ENCODE assay signal across 19 mouse cellular contexts in genomic region chr1:156467655-156468255, GRCm38 (mm10). TPM values are rescaled to one million over a fixed set of nuclear protein-coding genes. Genes with fewer than 3 reads are reported as not detected.
A peak's percentile ranks its signal among the peaks of the same experiment; 100 is the strongest.
DNase-seq lines count a peak whose midpoint lies in the region; ATAC-seq and TF ChIP-seq lines count a peak whose summit lies in the region.
"Had no signal": no experiment of that assay in that cellular context is flagged by ENCODE, and none has a peak within 500 bp of the region (broad histone marks: within the 10 kb centered on the region; RNA-seq: fewer than 3 reads in every experiment).

No protein-coding gene starts in this region.

- no peak for TF ChIP-seq POLR2A in testis, adult 2 months (IDR thresholded peaks at IDR 0.05; ENCODE audit: control insufficient read depth, low read depth, low read length)

- no peak for DNase-seq in layer of hippocampus, adult 2 months (ENCODE audit: low spot score in 2 of 2)
- no peak for DNase-seq in layer of hippocampus, postnatal 10 days (ENCODE audit: low spot score in 2 of 2)
- DNase-seq in testis, postnatal 14 days (ENCODE audit: low spot score) = no peak
- DNase-seq in T-cell, adult 2 months (ENCODE audit: low spot score) = no peak
- DNase-seq: cerebellum, adult 11-12 months; gastrocnemius, adult 2 months; heart, adult 2 months; right cerebral cortex, postnatal 4 days had no signal

- H3K36me3 ChIP-seq in testis, adult 2 months (ENCODE audit: control insufficient read depth, insufficient read depth, low read length) = no peaks in the 10 kb centered on the region; the same call in 1 of the 2 replicates
- peaks cover 27% of the 10 kb centered on the region for H3K36me3 ChIP-seq in megakaryocyte, embryonic 14.5 days (replicated peaks; ENCODE audit: low read length)
- H3K36me3 ChIP-seq in forebrain, embryonic 12.5 days (replicated peaks) = peaks cover 23% of the 10 kb centered on the region
- H3K36me3 ChIP-seq: midbrain, embryonic 15.5 days had no signal

- no peaks in the 10 kb centered on the region for H3K27me3 ChIP-seq in testis, adult 2 months (ENCODE audit: control insufficient read depth, insufficient read depth, low read length)
- peaks cover 2% of the 10 kb centered on the region for H3K27me3 ChIP-seq in megakaryocyte, embryonic 14.5 days (replicated peaks)
- no peaks in the 10 kb centered on the region for H3K27me3 ChIP-seq in forebrain, embryonic 12.5 days
- H3K27me3 ChIP-seq: embryonic facial prominence, embryonic 12.5 days; midbrain, embryonic 15.5 days had no signal

- no peak overlapping the region for H3K4me2 ChIP-seq in forebrain, embryonic 12.5 days
- H3K4me2 ChIP-seq: embryonic facial prominence, embryonic 12.5 days; liver, embryonic 12.5 days; midbrain, embryonic 15.5 days had no signal

- peaks cover 12% of the 10 kb centered on the region; the same call in 1 of the 2 replicates for H3K9me3 ChIP-seq in megakaryocyte, embryonic 14.5 days
- H3K9me3 ChIP-seq in forebrain, embryonic 12.5 days = 0 out of 2 replicates have a peak, but pooled peaks cover 8% of the 10 kb centered on the region
- H3K9me3 ChIP-seq: limb, embryonic 10.5 days; midbrain, embryonic 15.5 days had no signal

- WGBS in forebrain, embryonic 12.5 days = 86% methylated on average over 12 of the region's 12 CpGs

- no peak overlapping the region for H3K4me3 ChIP-seq in layer of hippocampus, adult 2 months
- no peak overlapping the region for H3K4me3 ChIP-seq in testis, adult 2 months (ENCODE audit: control insufficient read depth, low read depth, low read length)
- H3K4me3 ChIP-seq in megakaryocyte, embryonic 14.5 days (replicated peaks) = peak overlapping the region; percentile 29
- no peak overlapping the region for H3K4me3 ChIP-seq in forebrain, embryonic 12.5 days (replicated peaks)
- H3K4me3 ChIP-seq: embryonic facial prominence, embryonic 12.5 days; gastrocnemius, adult 2 months; heart, adult 2 months; hindbrain, embryonic 10.5 days; limb, embryonic 10.5 days; liver, embryonic 12.5 days; midbrain, embryonic 15.5 days had no signal

- H3K4me1 ChIP-seq in testis, adult 2 months (ENCODE audit: control insufficient read depth, insufficient read depth, low read length) = no peaks in the 10 kb centered on the region; the same call in none of the 2 replicates
- H3K4me1 ChIP-seq in megakaryocyte, embryonic 14.5 days = peaks cover 33% of the 10 kb centered on the region
- H3K4me1 ChIP-seq in forebrain, embryonic 12.5 days = peaks cover 6% of the 10 kb centered on the region

- no peak for TF ChIP-seq CTCF in layer of hippocampus, adult 2 months (conservative IDR thresholded peaks at IDR 0.05)
- no peak for TF ChIP-seq CTCF in testis, adult 2 months (IDR thresholded peaks at IDR 0.05; ENCODE audit: control insufficient read depth, insufficient read depth, insufficient replicate concordance, low read depth, low read length)

- peak overlapping the region; percentile 57 for H3K27ac ChIP-seq in layer of hippocampus, adult 2 months
- H3K27ac ChIP-seq in testis, adult 2 months (ENCODE audit: control insufficient read depth, insufficient read depth, low read depth, low read length) = peak overlapping the region; percentile 49
- H3K27ac ChIP-seq in forebrain, embryonic 12.5 days = no peak overlapping the region
- H3K27ac ChIP-seq: embryonic facial prominence, embryonic 12.5 days; gastrocnemius, adult 2 months; heart, adult 2 months; hindbrain, embryonic 10.5 days; kidney, postnatal 0 days; limb, embryonic 10.5 days; liver, embryonic 12.5 days; midbrain, embryonic 15.5 days had no signal

- no peak overlapping the region for H3K9ac ChIP-seq in forebrain, embryonic 12.5 days
- H3K9ac ChIP-seq: embryonic facial prominence, embryonic 12.5 days; liver, embryonic 12.5 days; midbrain, embryonic 15.5 days had no signal

- no peak for ATAC-seq in forebrain, embryonic 12.5 days (ENCODE audit: low FRiP score)
- ATAC-seq: forebrain, embryonic 16.5 days; liver, embryonic 12.5 days; midbrain, embryonic 15.5 days had no signal

RNA-seq across cellular contexts. Expression of gene Soat1, which starts 6.4 kb away (rescaled TPM):
- total RNA-seq in layer of hippocampus, adult 2 months (2021) = 10 to 100 TPM; 49.3 to 55.9 TPM
- total RNA-seq in layer of hippocampus, postnatal 10 days (2021) = 10 to 100 TPM; 44.3 to 48.3 TPM
- 32.4 and 34.4 TPM in 2 replicates for polyA plus RNA-seq in testis, adult 2 months (2012; rRNA removed)
- polyA plus RNA-seq in megakaryocyte, embryonic 14.5 days (2012; ENCODE audit: insufficient read depth, low replicate concordance) = 23.7 TPM in 1 of 2 replicates, not detected in the other
- polyA plus RNA-seq in forebrain, embryonic 12.5 days (2016; fragmentation: Nextera tagmentation; extraction: Ambion mirVana) = 17.6 and 19.6 TPM in 2 replicates

RNA-seq across cellular contexts. Expression of gene Axdnd1, which starts 46.8 kb away (rescaled TPM):
- 1 to 10 TPM in 1 of 2 experiments, under 1 TPM in 1; 0.61 to 1.3 TPM for total RNA-seq in layer of hippocampus, adult 2 months (2021)
- 1 to 10 TPM in 1 of 2 experiments, under 1 TPM in 1; 0.89 to 1.1 TPM for total RNA-seq in layer of hippocampus, postnatal 10 days (2021)
- polyA plus RNA-seq in testis, adult 2 months (2012; rRNA removed) = 151 and 198 TPM in 2 replicates
- polyA plus RNA-seq in megakaryocyte, embryonic 14.5 days (2012; ENCODE audit: insufficient read depth, low replicate concordance) = not detected in 2 replicates
- polyA plus RNA-seq in forebrain, embryonic 12.5 days (2016; fragmentation: Nextera tagmentation; extraction: Ambion mirVana) = 0.19 TPM in 1 of 2 replicates, not detected in the other
- total RNA-seq: gastrocnemius, adult 2 months; heart, adult 2 months had no signal
- polyA plus RNA-seq: forebrain, embryonic 16.5 days; heart, adult 2 months; liver, embryonic 12.5 days; neural tube, embryonic 11.5 days had no signal

RNA-seq across cellular contexts. Expression of gene Gm10031, which starts 56.1 kb away (rescaled TPM):
- 10 to 100 TPM; 40.4 to 44.5 TPM for total RNA-seq in layer of hippocampus, adult 2 months (2021)
- total RNA-seq in layer of hippocampus, postnatal 10 days (2021) = 10 to 100 TPM; 40.4 to 48.0 TPM
- polyA plus RNA-seq in testis, adult 2 months (2012; rRNA removed) = 4.0 and 4.3 TPM in 2 replicates
- polyA plus RNA-seq in megakaryocyte, embryonic 14.5 days (2012; ENCODE audit: insufficient read depth, low replicate concordance) = 1.2 and 1.8 TPM in 2 replicates
- 0.40 and 0.97 TPM in 2 replicates for polyA plus RNA-seq in forebrain, embryonic 12.5 days (2016; fragmentation: Nextera tagmentation; extraction: Ambion mirVana)

Comparison
In these comparisons a context has a peak if more than half of its experiments do, and no peak if none do; other contexts are left out.
1. RNA of gene Axdnd1, which starts 46.8 kb away (polyA plus RNA-seq): 151 to 198 TPM in testis, adult 2 months; 0.19 TPM in forebrain, embryonic 12.5 days and not detected in megakaryocyte, embryonic 14.5 days; every median in the first group is over 100 times any median in the second.